Mouse (Mus musculus) inflammation-experienced regulatory T-cells, adult 6 months (primary cell): ENCODE data around the gene Zfp169. TPM values are rescaled to one million over a fixed set of nuclear protein-coding genes. Genes with fewer than 3 reads are reported as not detected.

Experiments used
- ATAC-seq: one replicate; pipeline ENCODE4 v1.8.0; 2017
- polyA plus RNA-seq, 3 experiments: library from polyadenylated mRNA; unstranded; fragments of 100-300 nt; shearing (Covaris generic); gene quantifications; one replicate each; pipeline ENCODE4 v1.2.1; 2017

The Zfp169 gene
- polyA plus RNA-seq, 3 experiments from 2014 or later: 10.2 to 16.5 (median 11.7) TPM

DNA sequence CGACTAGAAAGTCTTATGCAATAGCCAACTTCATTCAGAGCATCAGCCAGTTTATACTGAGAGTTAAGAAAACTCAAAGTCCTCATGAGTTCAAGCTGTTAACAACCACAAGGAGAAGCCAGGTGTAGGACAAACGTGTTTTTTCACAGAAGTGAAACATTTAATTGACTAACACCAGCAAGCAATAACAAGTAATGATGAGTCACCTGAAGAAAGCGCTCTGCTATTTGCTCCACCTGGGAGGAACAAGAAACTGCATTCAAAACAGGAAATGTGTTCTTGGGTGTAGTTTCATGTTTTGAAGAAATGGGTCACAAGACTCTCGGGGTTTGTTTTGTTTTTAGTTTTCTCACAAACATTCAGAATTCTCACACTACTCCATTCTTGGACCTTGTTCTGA lies 2.6 kb upstream of the Zfp169 start:
- ATAC-seq: peak; percentile 73

DNA sequence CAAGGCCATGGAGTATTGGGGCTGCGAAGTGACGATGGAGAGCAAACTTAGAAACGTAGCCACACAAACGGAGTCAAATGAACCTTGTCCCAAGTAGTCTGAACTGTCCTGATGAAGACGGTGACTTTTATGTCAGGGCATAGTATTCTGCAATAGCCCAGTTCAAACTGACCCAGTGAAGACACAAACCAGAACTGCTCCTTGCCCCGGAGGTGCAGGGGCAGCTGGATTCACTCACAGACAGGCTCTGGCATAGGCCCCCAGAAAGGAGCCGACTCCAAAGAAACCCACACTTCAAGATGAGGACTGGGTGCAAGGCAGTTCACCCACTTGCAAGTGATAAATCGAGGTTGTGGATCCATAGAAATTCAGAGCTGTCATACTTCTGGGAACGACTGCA lies 4.6 kb downstream of the Zfp169 start:
- ATAC-seq: no peak

DNA sequence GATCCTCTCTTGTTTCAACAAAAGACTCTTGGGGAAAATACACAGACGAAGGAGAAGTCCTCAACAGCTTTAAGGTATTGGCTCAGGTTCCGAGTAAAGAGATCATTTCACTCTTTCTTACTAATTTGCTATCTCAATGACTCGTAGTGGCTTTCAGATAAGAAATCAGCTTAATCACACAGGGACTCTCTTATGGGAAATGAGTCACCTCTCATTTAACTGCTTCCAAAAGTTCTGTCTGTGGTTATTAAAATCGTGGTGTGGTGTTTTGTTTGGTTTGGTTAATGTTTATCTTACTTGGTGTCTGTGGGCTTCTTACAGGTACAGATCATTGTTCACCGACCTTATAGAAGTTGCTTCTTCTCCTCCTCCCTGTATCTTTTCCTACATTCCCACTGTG lies 10.8 kb downstream of the Zfp169 start:
- no peak for ATAC-seq

DNA sequence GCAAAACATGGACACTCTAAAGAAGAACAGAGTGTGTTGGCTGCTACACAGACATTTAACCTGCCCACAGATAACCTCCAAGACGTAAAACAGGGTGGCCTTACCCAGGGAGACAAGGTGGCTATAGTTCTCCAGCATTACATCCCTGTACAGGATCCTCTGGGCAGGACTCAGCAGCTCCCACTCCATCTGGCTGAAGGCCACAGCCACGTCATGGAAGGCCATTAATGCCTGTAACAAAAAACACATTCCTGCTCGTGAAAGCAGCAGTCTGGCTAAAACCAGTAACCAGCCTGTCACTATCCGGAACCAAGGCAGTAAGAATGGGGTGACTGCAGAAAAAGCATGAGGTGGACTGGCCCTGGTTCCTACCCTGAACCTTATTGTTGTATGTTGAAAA lies 14.6 kb downstream of the Zfp169 start:
- no peak for ATAC-seq

DNA sequence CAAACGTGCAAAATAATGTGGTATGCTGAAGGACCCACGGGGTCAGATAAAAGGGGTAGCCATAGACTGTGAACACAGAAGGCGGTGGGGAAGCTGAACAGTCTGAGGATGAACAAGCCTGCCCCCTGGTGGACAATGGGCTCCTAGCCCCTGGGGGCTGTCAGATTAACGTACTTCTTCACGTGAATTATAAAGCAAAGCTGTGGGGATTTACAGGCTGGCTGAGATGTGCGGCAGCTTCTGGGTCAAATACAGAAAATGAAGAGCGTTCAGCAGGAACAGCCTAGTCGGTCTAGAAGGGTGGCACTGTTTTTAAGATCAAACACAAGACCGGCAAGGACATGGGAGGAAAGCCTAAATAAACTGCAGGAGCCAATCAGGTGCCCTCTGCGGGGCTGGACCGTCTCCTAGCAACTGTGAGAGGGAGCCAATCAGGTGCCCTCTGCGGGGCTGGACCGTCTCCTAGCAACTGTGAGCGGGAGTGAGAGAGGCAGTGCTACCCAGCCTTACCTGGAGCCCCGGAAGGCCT lies 15.5 kb downstream of the Zfp169 start:
- ATAC-seq: peak; percentile 50

DNA sequence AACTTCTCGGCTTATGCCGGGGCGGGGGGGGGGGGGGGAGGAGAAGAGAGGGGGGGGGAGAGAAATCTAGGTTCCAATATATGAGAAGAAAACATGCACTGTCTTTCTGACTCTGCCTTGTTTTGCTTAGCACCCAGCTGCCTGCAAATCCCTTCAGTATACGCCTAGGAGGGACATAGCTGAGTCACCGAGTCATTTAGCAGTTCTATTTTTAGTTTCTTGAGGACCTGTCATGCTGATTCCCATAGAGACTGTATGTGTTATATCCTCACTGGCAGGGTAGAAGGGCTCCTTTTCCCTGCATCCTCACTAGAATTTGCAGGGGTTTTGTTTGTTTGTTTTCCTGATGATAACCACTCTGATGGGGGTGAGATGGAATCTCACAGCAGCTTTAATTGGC lies 20.1 kb downstream of the Zfp169 start:
- no peak for ATAC-seq

DNA sequence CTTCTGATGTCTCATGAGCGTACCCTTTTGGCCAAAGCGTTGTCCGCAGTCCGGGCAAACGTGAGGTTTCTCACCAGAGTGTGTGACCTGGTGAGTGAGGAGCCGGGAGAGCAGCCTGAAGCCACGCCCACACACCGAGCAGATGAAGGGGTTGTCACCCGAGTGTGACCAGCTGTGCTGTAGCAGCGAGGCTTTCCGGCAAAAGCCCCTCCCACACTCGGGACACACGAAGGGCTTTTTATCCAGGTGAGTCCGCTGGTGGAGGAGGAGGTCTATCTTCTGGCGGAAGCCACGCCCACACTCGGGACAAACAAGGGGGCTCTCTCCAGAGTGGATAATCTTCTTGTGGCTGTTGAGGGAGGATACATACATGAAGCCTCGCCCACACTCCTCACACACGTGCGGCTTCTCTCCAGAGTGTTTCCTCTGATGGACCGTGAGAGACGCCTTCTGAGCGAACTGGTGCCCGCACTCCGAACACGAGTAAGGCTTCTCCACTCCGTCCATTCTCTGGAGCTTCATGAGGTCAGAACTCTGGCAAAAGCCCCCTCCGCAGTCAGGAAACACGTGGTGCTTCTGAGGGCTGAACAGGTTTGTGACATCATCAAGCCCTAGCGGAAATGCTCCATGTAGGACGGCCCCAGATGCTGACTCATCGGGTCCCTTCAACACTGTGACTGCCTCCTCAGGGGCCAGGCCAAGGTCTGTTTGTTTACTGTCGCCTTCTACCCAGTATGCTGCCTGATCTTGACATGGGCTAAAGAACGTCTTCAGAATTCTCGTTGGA lies 22.7 kb downstream of the Zfp169 start:
- ATAC-seq: no peak

DNA sequence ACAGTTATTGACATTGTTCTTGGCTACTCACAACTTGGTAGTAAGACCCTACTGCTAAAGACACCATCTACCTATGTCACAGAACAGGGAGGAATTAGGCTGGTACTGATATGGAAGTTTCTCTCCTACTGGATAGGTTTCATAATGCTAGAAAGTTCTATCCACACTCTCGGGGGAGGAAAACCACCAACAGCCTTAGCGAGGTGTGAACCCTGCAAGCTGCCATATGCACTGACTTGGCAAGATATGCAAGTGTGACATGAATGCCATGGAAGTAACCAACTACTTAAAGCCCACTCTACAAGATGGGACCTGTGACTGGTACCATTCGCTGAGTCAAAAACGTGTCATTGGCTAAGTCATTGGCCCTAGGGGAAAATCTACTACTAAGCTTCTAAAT lies 29.6 kb downstream of the Zfp169 start:
- no peak for ATAC-seq

DNA sequence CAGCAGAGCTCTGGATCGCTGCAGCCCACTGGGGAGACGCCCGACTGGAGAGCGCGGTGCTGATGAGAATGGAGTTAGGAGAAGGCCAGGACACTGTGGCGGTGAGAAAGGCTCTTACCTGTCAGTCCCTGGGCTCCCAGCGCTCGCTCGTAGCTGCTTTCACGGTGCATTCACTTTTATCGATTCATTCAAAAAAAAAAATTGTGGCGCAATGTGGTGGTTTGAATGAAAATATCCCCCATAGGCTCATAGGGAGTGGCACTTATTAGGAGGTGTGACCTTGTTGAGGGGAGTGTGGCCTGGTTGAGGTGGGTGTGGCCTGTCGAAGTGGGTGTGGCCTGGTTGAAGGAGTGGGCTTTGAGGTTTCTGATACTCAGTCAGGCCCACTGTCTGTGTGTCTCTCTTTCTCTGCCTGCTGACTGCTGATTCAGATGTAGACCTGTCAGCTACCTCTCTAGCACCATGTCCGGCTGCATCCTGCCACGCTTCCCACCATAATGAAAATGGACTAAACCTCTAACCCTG lies 44.5 kb downstream of the Zfp169 start:
- ATAC-seq: no peak

DNA sequence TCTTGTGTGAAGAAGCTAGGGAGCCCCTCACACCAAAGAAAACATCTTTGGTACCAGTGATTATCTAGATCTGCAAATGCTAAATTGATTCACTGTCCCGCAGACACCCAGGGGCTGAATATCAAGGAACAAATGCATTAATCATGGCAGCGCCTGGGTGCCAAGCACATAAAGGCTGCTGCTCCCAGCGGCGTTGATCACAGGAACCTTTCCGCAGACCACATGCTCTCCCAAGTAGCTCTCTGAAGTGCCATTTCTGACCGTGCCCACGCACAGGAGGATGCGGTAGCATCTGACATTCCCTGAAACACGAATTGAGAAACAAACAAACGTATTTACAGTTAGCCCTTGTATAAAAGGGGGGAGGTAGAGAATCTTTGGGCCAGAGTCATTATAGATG lies 47.1 kb downstream of the Zfp169 start:
- ATAC-seq: no peak

DNA sequence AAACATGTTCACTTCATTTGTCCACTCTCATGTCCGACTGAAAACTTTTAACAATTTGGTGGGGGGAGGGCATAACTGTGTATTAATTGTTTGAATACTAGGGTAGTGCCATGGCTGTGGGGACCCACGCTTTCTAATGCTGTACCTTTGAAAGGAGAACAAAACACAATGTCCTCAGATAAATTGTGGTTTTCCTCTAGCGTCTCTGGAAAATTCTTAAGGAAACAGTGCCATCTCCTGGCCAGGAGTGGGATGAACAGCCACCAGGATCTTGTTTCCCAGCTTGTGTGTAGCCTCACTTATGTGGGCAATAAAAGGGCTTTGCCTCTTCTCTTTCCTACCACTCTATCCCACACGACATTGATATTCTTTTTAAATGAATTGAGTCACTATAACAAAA lies 49.1 kb downstream of the Zfp169 start:
- ATAC-seq: no peak

DNA sequence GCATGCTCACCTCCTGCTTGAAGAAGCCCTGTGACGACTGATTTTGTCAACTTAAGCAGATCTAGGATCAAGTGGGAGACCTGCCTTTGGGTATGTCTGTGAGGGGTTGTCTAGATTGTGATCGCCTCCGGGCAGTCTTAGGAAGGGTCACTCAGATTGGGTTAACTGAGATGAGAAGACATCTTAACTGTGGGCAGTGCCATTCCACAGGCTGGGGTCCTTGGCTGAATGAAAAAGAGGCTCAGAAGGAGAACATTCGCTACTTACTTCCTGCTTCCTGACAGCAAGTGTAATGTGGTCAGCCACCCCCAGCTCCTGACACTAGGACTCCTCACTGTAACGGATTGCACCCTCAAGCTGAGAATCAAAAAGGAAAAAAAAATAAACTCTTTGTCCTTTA lies 54.0 kb downstream of the Zfp169 start:
- no peak for ATAC-seq

DNA sequence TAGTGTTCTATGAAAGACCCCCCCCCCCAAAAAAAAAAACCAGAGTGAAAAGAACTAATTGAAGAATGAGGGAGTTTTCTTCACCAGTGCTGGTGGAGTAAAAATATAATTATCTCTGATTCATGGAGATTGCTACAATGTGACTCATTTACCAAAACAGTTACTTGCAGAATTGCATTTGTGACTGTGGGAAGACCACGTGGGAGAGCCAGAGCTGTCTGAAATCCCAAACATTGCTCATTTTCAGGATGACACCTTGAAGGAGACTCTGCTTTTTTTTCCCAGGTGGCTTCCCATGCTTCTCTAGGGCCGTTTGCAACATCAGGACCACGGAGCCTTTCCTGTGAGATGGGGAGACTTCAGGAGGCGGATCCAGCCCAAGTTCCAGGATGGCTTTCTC lies 65.1 kb downstream of the Zfp169 start:
- ATAC-seq: no peak

DNA sequence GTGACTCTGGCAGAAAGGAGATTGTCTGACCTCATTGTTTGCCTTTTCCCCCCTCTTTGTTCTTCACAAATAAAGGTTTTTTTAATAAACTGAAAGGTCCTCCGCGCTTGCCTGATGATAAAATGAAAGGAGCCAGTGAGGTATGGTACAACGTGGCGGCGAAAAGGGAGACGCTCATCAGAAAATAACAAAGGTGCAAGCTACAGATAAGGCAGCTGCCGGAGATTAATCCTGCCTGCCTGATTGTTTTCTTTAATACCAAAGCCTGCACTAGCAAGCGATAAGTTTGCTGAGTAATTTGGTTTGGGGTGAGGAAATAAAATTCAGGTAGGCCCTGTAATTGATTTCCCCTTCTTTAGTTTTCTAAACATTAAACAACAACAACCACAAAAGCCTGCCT lies 69.3 kb downstream of the Zfp169 start:
- ATAC-seq: no peak

DNA sequence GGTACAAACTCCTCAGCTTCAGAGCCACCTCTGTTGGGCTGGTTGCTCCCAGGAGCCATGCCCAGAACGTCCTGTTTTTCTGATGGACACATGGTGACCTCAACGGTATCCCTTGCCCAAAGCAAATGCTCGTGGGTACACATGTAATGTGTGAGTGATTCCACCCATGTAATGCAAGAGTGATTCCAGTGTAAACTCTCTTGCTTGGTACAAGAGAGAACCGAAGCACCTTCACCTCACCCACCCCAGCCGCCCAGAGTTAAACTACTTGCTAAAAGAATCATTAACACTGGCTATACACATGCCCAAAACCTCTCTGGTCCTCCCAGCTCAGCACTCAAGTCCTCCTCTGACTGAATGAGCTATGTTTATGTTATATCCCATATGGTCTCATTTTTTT lies 74.9 kb downstream of the Zfp169 start:
- no peak for ATAC-seq

Other genes with a start within 250 kb of the Zfp169 start
- gene A830005F24Rik, start 119 bp upstream of the Zfp169 start, polyA plus RNA-seq: 1 to 10 TPM; 4.4 to 8.1 (median 5.4) TPM
- 1 to 10 TPM in 2 of 3 experiments, under 1 TPM in 1; 0.11 to 1.4 (median 1.2) TPM for gene Ptpdc1, start 112.2 kb upstream of the Zfp169 start, polyA plus RNA-seq
- not detected for gene Barx1, start 149.5 kb upstream of the Zfp169 start, polyA plus RNA-seq